Mouse (Mus musculus): ENCODE results near the gene Ndufa11.

- TF ChIP-seq TAL1 (IDR thresholded peaks at IDR 0.05; ENCODE audit: low read length) = no peak
- TF ChIP-seq GATA1 (IDR thresholded peaks at IDR 0.05; ENCODE audit: low read length) = no peak
Observed at GRCm38 (mm10) chr17:56700451-56700850, 17.1 kb upstream of the Ndufa11 start.

All from erythroblast, embryonic 14.5 days (primary cell).